Mouse (Mus musculus) retina, postnatal 1 day (tissue): ENCODE measurements around the gene D630045J12Rik.

Experiments
- DNase-seq: peaks from one replicate; pipeline ENCODE4 v3.0.0-alpha.2; 2012

The D630045J12Rik gene

GRCm38 (mm10) chr6:38186312-38186950, 67.4 kb downstream of the D630045J12Rik start:
- no peak for DNase-seq

- no peak for DNase-seq
These were observed 69.0 kb downstream of the D630045J12Rik start for GRCm38 (mm10) chr6:38184791-38185190.

- DNase-seq = peak; percentile 16
These were observed 72.0 kb downstream of the D630045J12Rik start for GRCm38 (mm10) chr6:38181756-38182318.

- DNase-seq = no peak
These were observed 73.1 kb downstream of the D630045J12Rik start for GRCm38 (mm10) chr6:38180669-38181068.

- no peak for DNase-seq
These were observed 88.4 kb downstream of the D630045J12Rik start for GRCm38 (mm10) chr6:38165385-38165784.

- DNase-seq = no peak
These were observed 89.1 kb downstream of the D630045J12Rik start for GRCm38 (mm10) chr6:38164705-38165104.

- DNase-seq = no peak
These were observed 90.8 kb downstream of the D630045J12Rik start for GRCm38 (mm10) chr6:38162825-38163504.

- no peak for DNase-seq
These were observed 93.3 kb downstream of the D630045J12Rik start for GRCm38 (mm10) chr6:38160556-38160955.

DNA sequence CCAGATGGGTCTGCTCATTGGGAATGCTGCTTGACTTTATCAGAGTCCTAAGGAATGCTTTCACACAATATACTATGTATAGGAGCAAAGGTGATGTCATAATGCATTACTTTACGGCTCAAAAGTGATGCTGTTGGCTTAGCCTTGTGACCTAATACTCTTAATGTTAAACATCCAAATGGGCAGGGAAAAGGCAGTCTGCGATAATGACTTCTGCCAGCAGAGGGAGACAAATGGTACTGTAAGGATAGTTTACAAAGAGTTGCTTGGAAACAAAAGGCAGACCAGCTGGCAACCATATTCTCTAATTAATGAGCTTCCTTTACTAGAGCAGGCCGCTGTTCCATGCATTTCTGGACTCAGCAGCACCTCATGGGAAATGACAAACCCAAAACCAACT, 93.7 kb downstream of the D630045J12Rik start:
- peak; percentile 93 for DNase-seq

GRCm38 (mm10) chr6:38159576-38159975, 94.2 kb downstream of the D630045J12Rik start:
- DNase-seq = no peak

DNA sequence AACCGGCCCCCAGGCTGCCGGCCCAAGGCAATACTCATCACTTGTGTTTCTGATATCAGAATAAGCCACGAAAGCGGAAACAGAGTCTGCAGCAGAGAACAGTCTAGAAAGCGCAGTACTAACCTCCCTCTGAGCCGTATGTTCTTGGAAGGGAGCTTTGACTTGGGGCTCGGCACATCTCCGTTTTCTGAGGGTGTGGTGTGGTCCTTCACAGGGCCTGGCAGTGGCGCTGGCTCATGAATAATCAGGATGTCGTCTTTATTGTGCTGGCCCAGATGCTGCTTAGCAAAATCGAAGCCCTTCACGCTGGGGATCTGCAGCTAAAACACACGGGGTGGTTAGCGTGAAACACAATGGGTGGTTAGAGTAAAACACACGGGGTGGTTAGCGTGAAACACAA, 95.9 kb downstream of the D630045J12Rik start:
- DNase-seq = no peak

- no peak for DNase-seq
These were observed 97.6 kb downstream of the D630045J12Rik start for GRCm38 (mm10) chr6:38156204-38156603.

DNA sequence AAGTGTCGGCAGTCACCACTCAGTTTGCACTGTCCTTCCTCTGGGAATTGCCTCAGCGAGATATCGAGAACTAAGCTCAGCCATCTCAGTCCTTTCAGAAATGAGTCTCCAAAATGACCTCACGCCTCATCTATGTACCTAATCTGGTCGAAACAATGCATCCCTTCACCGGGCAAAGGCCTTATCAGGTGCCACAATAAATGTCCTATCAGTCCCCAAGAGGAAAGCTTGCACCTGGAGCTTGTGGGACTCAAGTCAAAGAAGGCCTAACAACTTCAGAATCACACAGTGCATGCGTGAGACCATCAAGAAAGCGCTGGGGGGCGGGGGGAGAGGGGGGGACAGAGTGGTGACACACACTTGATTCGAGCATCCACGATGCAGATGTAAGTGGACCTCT, 101.5 kb downstream of the D630045J12Rik start:
- no peak for DNase-seq

DNA sequence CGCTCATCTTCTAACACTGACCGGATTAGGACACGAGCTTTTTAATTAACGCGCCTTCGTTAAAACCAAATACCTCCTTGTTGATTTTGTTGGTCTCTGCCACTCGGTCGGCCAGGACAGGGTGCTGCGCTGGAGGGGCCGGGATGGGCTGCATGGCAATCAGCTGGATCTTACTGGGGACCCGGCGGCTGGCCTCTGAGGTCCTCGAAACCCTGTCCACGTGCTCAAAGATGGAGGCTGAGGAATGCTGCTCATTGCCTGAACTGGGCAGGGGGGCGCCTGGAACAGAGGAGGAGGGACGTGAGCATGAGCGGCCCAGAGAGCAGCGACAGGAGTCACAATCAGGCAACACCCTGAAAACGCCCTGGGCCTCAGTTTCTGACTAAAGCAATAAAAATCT, 104.3 kb downstream of the D630045J12Rik start:
- DNase-seq = peak; percentile 21

DNA sequence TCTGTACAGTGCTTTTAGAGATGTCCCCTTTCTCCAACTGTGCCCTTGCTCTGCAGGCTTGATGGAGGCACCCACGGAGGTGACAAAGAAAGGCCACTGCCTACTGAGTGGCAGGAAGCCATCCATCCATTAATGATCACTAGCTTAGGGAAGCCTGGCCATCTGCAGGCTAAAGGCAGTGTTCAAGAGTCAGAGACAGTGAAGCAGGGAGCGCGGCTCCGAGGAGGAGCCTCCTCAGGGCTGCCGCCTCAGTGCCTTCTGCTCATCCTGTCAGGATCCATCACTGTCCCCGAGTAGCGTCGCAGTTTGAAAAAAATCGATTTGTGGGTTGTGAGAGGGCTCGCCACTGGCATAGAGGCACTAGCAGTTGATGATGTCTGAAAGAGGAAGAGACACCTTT, 105.2 kb downstream of the D630045J12Rik start:
- peak; percentile 81 for DNase-seq

GRCm38 (mm10) chr6:38147301-38147700, 106.5 kb downstream of the D630045J12Rik start:
- DNase-seq = peak; percentile 11

DNA sequence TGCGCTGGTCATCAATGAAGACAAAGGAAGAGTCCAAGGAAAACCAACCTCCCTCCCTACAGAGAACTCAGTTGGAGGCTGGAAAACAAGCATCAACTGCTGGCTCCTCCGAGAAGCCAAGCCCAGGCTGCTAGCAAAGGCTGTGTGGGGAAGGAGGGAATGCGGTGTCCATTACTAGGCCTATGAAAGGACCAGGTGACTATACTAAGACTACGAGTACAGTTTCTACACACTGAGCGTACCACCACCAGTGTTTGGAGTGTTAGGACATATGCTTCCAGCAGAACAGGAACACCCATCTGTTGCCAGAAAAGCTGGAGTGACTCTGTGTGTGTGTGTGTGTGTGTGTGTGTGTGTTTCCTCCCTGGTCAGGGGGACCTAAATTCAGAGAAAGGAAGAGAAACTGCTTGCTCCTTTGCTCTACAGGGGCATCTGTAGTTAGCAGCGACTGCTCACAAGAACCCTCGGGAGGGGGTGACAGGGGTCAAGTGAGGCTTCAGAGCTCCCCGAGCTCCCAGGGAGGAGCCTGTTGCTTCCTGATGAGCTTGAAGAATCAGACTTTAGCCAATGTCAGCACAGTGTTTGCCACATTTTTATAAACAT, 108.2 kb downstream of the D630045J12Rik start:
- DNase-seq = no peak

- DNase-seq = no peak
These were observed 109.4 kb downstream of the D630045J12Rik start for GRCm38 (mm10) chr6:38144161-38144998.

- DNase-seq = no peak
These were observed 113.4 kb downstream of the D630045J12Rik start for GRCm38 (mm10) chr6:38140402-38140801.

DNA sequence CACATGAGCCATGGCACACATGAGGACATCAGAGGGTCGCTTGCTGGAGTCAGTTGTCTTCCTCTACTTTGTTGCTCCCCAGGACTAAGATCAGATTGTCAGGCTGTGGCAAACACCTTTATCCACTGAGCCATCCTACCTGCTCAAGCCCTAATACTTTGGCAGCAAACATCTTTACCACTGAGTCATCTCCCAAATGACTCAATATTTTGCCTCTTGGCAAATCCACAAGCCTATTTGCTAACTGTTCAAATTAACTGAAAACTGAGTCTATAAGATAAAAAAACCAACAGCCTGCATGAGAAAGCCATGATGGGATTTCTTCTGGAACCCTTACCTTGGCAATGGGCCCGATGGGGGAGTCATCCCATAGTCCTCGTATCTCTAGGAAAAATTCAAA, 114.7 kb downstream of the D630045J12Rik start:
- DNase-seq = no peak

GRCm38 (mm10) chr6:38134806-38135559, 118.8 kb downstream of the D630045J12Rik start:
- no peak for DNase-seq

- no peak for DNase-seq
These were observed 122.0 kb downstream of the D630045J12Rik start for GRCm38 (mm10) chr6:38131801-38132231.
